Mouse (Mus musculus) embryonic facial prominence, embryonic 12.5 days (tissue): ENCODE data around the gene Spint2. TPM values are rescaled to one million over a fixed set of nuclear protein-coding genes. Genes with fewer than 3 reads are reported as not detected.
A peak's percentile ranks its signal among the peaks of the same experiment; 100 is the strongest.

Experiments used
- ATAC-seq: fragments of 200-750 bp; cut with Nextera tagmentation; 2 replicates; pipeline ENCODE4 v1.8.0; 2017; ENCODE audit not compliant: insufficient number of reproducible peaks, insufficient read depth, low FRiP score, low TSS enrichment
- H3K27ac ChIP-seq: fragments of 300-500 bp; sonication (generic); 2 replicates; pipeline ENCODE4 v1.5.1; 2016; ENCODE audit warnings: mild to moderate bottlenecking
- H3K27me3 ChIP-seq: fragments of 300-500 bp; sonication (generic); 2 replicates; pipeline ENCODE4 v1.6.1; 2016; ENCODE audit warnings: mild to moderate bottlenecking, moderate library complexity
- H3K36me3 ChIP-seq: fragments of 300-500 bp; sonication (generic); 2 replicates; pipeline ENCODE4 v1.6.1; 2016; ENCODE audit warnings: mild to moderate bottlenecking
- H3K4me1 ChIP-seq: fragments of 300-500 bp; sonication (generic); 2 replicates; pipeline ENCODE4 v1.6.1; 2016
- H3K4me2 ChIP-seq: fragments of 300-500 bp; sonication (generic); replicated peaks from 2 replicates; pipeline ENCODE4 v1.6.1; 2016; ENCODE audit warnings: mild to moderate bottlenecking, moderate library complexity
- H3K4me3 ChIP-seq: fragments of 300-500 bp; sonication (generic); 2 replicates; pipeline ENCODE4 v1.5.1; 2016; ENCODE audit warnings: mild to moderate bottlenecking
- H3K9ac ChIP-seq: fragments of 300-500 bp; sonication (generic); 2 replicates; pipeline ENCODE4 v1.6.1; 2016; ENCODE audit warnings: mild to moderate bottlenecking, moderate library complexity
- H3K9me3 ChIP-seq: fragments of 300-500 bp; sonication (generic); 2 replicates; pipeline ENCODE4 v1.6.1; 2016; ENCODE audit warnings: mild to moderate bottlenecking, moderate library complexity
- WGBS: fragments of 180-500 bp; shearing (Covaris S2); methylation state at CpG from one replicate; pipeline ENCODE4 v1.1.7; 2016; 5-methylcytosine and 5-hydroxymethylcytosine counted together
- polyA plus RNA-seq: library from polyadenylated mRNA; unstranded; fragments of >200 nt; fragmentation: Nextera tagmentation; extraction: Ambion mirVana; gene quantifications from 2 replicates; pipeline ENCODE4 v1.2.1, GENCODE M21; 2016

Gene Spint2
- 94.0 and 104 TPM in 2 replicates for polyA plus RNA-seq

GRCm38 (mm10) chr7:29281201-29282073, at the start of gene Spint2:
TSS of gene Spint2 (minus strand) at chr7:29281912.
- H3K27ac ChIP-seq, result peak within 1 kb of the TSS; percentile 69
- ATAC-seq, result peak; percentile 78
- peak within 1 kb of the TSS; percentile 99 for H3K4me2 ChIP-seq
- peaks cover 5% of the 10 kb centered on the region for H3K4me1 ChIP-seq
- peaks cover 33% of the 10 kb centered on the region for H3K27me3 ChIP-seq
- peak within 1 kb of the TSS; percentile 59 for H3K4me3 ChIP-seq
- H3K9me3 ChIP-seq, result no peaks in the 10 kb centered on the region
- peak within 1 kb of the TSS; percentile 60 for H3K9ac ChIP-seq
- under 1% methylated on average over 80 of the region's 80 CpGs for WGBS
- no peaks in the 10 kb centered on the region for H3K36me3 ChIP-seq

- Histone ChIP-seq H3K27ac (no peak overlapping the region), H3K27me3 (no peaks in the 10 kb centered on the region), H3K4me2 (no peak overlapping the region), H3K4me3 (no peak overlapping the region), H3K9ac (no peak overlapping the region), H3K9me3 (no peaks in the 10 kb centered on the region), H3K4me1 (no peaks in the 10 kb centered on the region), H3K36me3 (peaks cover 52% of the 10 kb centered on the region)
- WGBS, result 95% methylated on average over 16 of the region's 16 CpGs
- ATAC-seq, result no peak
Observed at GRCm38 (mm10) chr7:29328984-29329383, 47.3 kb upstream of the Spint2 start.

- H3K27ac ChIP-seq, result no peak overlapping the region
- peaks cover 52% of the 10 kb centered on the region for H3K36me3 ChIP-seq
- 0 out of 2 replicates have a peak, but pooled peaks cover under 1% of the 10 kb centered on the region for H3K4me1 ChIP-seq
- H3K4me3 ChIP-seq, result no peak overlapping the region
- no peak for ATAC-seq
- H3K9ac ChIP-seq, result no peak overlapping the region
- no peaks in the 10 kb centered on the region for H3K27me3 ChIP-seq
- 87% methylated on average over 6 of the region's 6 CpGs for WGBS
- H3K4me2 ChIP-seq, result no peak overlapping the region
- no peaks in the 10 kb centered on the region for H3K9me3 ChIP-seq
Observed at GRCm38 (mm10) chr7:29327087-29327486, 45.4 kb upstream of the Spint2 start.

GRCm38 (mm10) chr7:29319337-29320307, 37.9 kb upstream of the Spint2 start:
- WGBS, result 8% methylated on average over 19 of the region's 19 CpGs
- H3K27me3 ChIP-seq, result no peaks in the 10 kb centered on the region

GRCm38 (mm10) chr7:29318115-29318911, 36.6 kb upstream of the Spint2 start:
- no peak for ATAC-seq
- H3K4me2 ChIP-seq, result peak overlapping the region; percentile 44
- 5% methylated on average over 18 of the region's 18 CpGs for WGBS
- H3K4me1 ChIP-seq, result peaks cover 76% of the 10 kb centered on the region
- H3K9ac ChIP-seq, result peak overlapping the region; percentile 29; the same call in 1 of the 2 replicates
- no peaks in the 10 kb centered on the region for H3K27me3 ChIP-seq
- H3K9me3 ChIP-seq, result no peaks in the 10 kb centered on the region
- peak overlapping the region; percentile 28 for H3K4me3 ChIP-seq
- no peaks in the 10 kb centered on the region for H3K36me3 ChIP-seq
- H3K27ac ChIP-seq, result peak overlapping the region; percentile 95

More at GRCm38 (mm10) chr7:29319337-29320307, 37.9 kb upstream of the Spint2 start:
- peak overlapping the region; percentile 95 for H3K27ac ChIP-seq
- peaks cover 9% of the 10 kb centered on the region for H3K36me3 ChIP-seq
- H3K9ac ChIP-seq, result peak overlapping the region; percentile 29; the same call in 1 of the 2 replicates
- peaks cover 68% of the 10 kb centered on the region for H3K4me1 ChIP-seq
- no peaks in the 10 kb centered on the region for H3K9me3 ChIP-seq
- H3K4me3 ChIP-seq, result peak overlapping the region; percentile 28
- ATAC-seq, result no peak
- H3K4me2 ChIP-seq, result peak overlapping the region; percentile 44

DNA sequence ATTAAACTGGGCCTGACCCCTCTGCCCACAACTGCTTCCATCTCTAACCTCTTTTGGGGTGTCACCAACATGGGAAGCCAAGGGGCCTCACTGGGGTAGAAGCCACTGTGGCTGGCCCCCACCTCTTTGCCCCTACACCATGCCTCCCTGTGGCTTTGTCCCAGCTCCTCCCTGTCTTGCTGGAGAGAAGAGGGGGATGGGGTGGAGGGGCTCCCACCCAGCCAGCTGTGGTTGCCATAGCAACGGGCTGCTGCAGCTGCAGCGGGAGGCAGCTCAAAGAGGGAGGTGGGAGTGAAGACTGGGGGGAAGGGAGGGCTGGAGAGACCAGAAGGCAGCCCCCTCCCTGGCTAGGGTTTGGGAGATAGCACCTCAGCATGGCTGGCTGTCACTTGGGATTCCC, 35.8 kb upstream of the Spint2 start:
- H3K4me2 ChIP-seq, result peak overlapping the region; percentile 44
- no peaks in the 10 kb centered on the region for H3K27me3 ChIP-seq
- peaks cover 83% of the 10 kb centered on the region for H3K4me1 ChIP-seq
- 3% methylated on average over 2 of the region's 2 CpGs for WGBS
- H3K9ac ChIP-seq, result 0 out of 2 replicates have a peak overlapping the region, but pooled peaks have one; percentile 15
- H3K9me3 ChIP-seq, result no peaks in the 10 kb centered on the region
- H3K27ac ChIP-seq, result peak overlapping the region; percentile 95
- peak overlapping the region; percentile 10; the same call in 1 of the 2 replicates for H3K4me3 ChIP-seq
- peak; percentile 61 for ATAC-seq
- no peaks in the 10 kb centered on the region for H3K36me3 ChIP-seq

- Histone ChIP-seq H3K4me2 (peak overlapping the region; percentile 44), H3K36me3 (no peaks in the 10 kb centered on the region), H3K4me1 (peaks cover 81% of the 10 kb centered on the region), H3K9ac (no peak overlapping the region), H3K27ac (peak overlapping the region; percentile 95), H3K9me3 (no peaks in the 10 kb centered on the region), H3K27me3 (no peaks in the 10 kb centered on the region), H3K4me3 (no peak overlapping the region)
- peak; percentile 22; the same call in 1 of the 2 replicates for ATAC-seq
- 4% methylated on average over 10 of the region's 10 CpGs for WGBS
Observed at GRCm38 (mm10) chr7:29316976-29317375, 35.3 kb upstream of the Spint2 start.

- 65% methylated on average over 17 of the region's 17 CpGs for WGBS
Observed at GRCm38 (mm10) chr7:29316137-29316734, 34.5 kb upstream of the Spint2 start.

DNA sequence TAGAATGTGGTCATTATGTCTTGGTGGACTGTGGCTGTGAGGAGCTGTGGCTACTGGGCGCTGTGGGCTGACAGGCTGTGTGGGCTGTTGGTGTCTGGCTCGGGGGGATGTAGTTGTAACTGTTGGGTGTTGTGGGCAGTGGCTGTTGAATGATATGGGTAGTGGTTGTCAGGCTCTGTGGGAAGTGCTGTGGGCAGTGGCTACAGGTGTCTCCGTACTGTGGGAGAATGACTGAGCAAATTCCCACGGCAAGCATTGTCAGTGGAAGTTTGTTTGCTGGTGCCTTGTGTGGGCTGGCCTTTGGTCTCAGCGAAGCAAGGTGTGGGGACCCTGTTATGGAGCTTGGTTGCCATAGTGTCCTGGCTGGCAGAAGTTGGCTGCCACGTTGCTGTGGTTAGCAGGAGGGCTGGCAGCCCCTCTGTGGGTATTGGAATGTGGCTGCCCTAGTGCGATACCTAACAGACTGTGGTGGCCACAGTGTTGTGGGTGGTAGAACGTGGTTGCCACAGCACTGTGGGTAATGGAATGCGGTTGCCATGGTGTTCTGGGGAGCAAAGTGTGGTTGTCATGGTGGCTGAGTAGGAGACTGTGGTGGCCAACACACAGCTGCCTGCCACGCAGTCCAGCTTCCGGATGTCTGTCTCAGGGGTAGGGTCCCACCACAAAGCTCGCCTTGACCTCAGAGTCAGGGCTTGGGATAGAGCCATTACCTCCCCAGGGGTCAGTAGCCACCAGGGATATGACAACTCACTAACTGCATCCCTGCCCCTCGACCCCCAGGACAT, 33.3 kb upstream of the Spint2 start:
- no peak for ATAC-seq
- Histone ChIP-seq H3K4me2 (no peak overlapping the region), H3K9ac (no peak overlapping the region), H3K36me3 (no peaks in the 10 kb centered on the region), H3K27me3 (no peaks in the 10 kb centered on the region), H3K4me3 (no peak overlapping the region), H3K4me1 (peaks cover 69% of the 10 kb centered on the region), H3K9me3 (no peaks in the 10 kb centered on the region), H3K27ac (0 out of 2 replicates have a peak overlapping the region, but pooled peaks have one; percentile 17)
- WGBS, result 75% methylated on average over 13 of the region's 13 CpGs

More at GRCm38 (mm10) chr7:29316137-29316734, 34.5 kb upstream of the Spint2 start:
- Histone ChIP-seq H3K4me1 (peaks cover 78% of the 10 kb centered on the region), H3K4me2 (no peak overlapping the region; the same call in 1 of the 2 replicates), H3K27ac (peak overlapping the region; percentile 95), H3K9me3 (no peaks in the 10 kb centered on the region), H3K9ac (peak overlapping the region; percentile 33), H3K4me3 (no peak overlapping the region), H3K27me3 (no peaks in the 10 kb centered on the region), H3K36me3 (no peaks in the 10 kb centered on the region)
- no peak for ATAC-seq
